Mouse (Mus musculus): ENCODE measurements around the gene 4933415F23Rik.
"Not testable (repeated sequence)": the region's sequence is repeated elsewhere in the genome, so short reads cannot be mapped to it uniquely, and the experiment has no call there.

4933415F23Rik gene

GRCm38 (mm10) chr1:23102021-23102420 is at the start of gene 4933415F23Rik:
4933415F23Rik (minus strand) TSS chr1:23102253.
- DNase-seq (ENCODE audit: low spot score in 2 of 2): no peak

- no peak for DNase-seq (ENCODE audit: low spot score in 2 of 2)
Observed at GRCm38 (mm10) chr1:23151722-23152121, 49.7 kb upstream of the 4933415F23Rik start.

- DNase-seq (ENCODE audit: low spot score in 2 of 2): no peak
Observed at GRCm38 (mm10) chr1:23146198-23146873, 44.3 kb upstream of the 4933415F23Rik start.

GRCm38 (mm10) chr1:23141121-23141811 is 39.2 kb upstream of the 4933415F23Rik start:
- no peak for DNase-seq (ENCODE audit: low spot score in 2 of 2)

GRCm38 (mm10) chr1:23140530-23140929 is 38.5 kb upstream of the 4933415F23Rik start:
- DNase-seq (ENCODE audit: low spot score in 2 of 2): not testable (repeated sequence)

GRCm38 (mm10) chr1:23120901-23121300 is 18.8 kb upstream of the 4933415F23Rik start:
- no peak for DNase-seq (ENCODE audit: low spot score in 2 of 2)

GRCm38 (mm10) chr1:23119406-23119805 is 17.4 kb upstream of the 4933415F23Rik start:
- DNase-seq (ENCODE audit: low spot score in 2 of 2): no peak

- DNase-seq (ENCODE audit: low spot score in 2 of 2): no peak
Observed at GRCm38 (mm10) chr1:23117423-23117822, 15.4 kb upstream of the 4933415F23Rik start.

- no peak for DNase-seq (ENCODE audit: low spot score in 2 of 2)
Observed at GRCm38 (mm10) chr1:23109191-23109590, 7.1 kb upstream of the 4933415F23Rik start.

- no peak for DNase-seq (ENCODE audit: low spot score in 2 of 2)
Observed at GRCm38 (mm10) chr1:23102881-23103280, 828 bp upstream of the 4933415F23Rik start.

GRCm38 (mm10) chr1:23099791-23100190 is 2.3 kb downstream of the 4933415F23Rik start:
- DNase-seq (ENCODE audit: low spot score in 2 of 2): no peak

GRCm38 (mm10) chr1:23098451-23098850 is 3.6 kb downstream of the 4933415F23Rik start:
- DNase-seq (ENCODE audit: low spot score in 2 of 2): no peak

- DNase-seq (ENCODE audit: low spot score in 2 of 2): no peak
Observed at GRCm38 (mm10) chr1:23097996-23098395, 4.1 kb downstream of the 4933415F23Rik start.

- DNase-seq (ENCODE audit: low spot score in 2 of 2): no peak
Observed at GRCm38 (mm10) chr1:23067715-23068114, 34.3 kb downstream of the 4933415F23Rik start.

GRCm38 (mm10) chr1:23064717-23065475 is 37.2 kb downstream of the 4933415F23Rik start:
- DNase-seq (ENCODE audit: low spot score in 2 of 2): no peak

GRCm38 (mm10) chr1:23063946-23064345 is 38.1 kb downstream of the 4933415F23Rik start:
- no peak for DNase-seq (ENCODE audit: low spot score in 2 of 2)

- DNase-seq (ENCODE audit: low spot score in 2 of 2): peak in 1 of 2 experiments; percentile 8
Observed at GRCm38 (mm10) chr1:23061614-23062373, 40.3 kb downstream of the 4933415F23Rik start.

- DNase-seq (ENCODE audit: low spot score in 2 of 2): no peak
Observed at GRCm38 (mm10) chr1:23060056-23060455, 42.0 kb downstream of the 4933415F23Rik start.

Data from urinary bladder, adult 18-20 months (tissue).